Mouse (Mus musculus): Measurements from ENCODE around the gene Adam11.

- TF ChIP-seq CTCF (IDR thresholded peaks at IDR 0.05) (no peak), EP300 (IDR thresholded peaks at IDR 0.05) (no peak)
Measured at GRCm38 (mm10) chr11:102772771-102773700, 11.8 kb downstream of the Adam11 start.

Data from lung, postnatal 0 days (tissue).